Mouse (Mus musculus) MEL (cell line): Measurements from ENCODE around the gene Rpl14.

Experiments used
- CTCF ChIP-seq, 3 experiments: IDR thresholded peaks in 2 of 3; conservative IDR thresholded peaks in 1 of 3; 2 replicates each; pipeline ENCODE4 v1.5.1; 2011 to 2012; ENCODE audit warnings: low read length in 3 of 3, low read depth in 2 of 3, mild to moderate bottlenecking in 2 of 3, improper control_type of control experiment in 1 of 3, inconsistent platforms in 1 of 3, mixed read lengths in 1 of 3, moderate library complexity in 1 of 3; ENCODE audit not compliant: control insufficient read depth in 1 of 3, insufficient read depth in 1 of 3, poor library complexity in 1 of 3, severe bottlenecking in 1 of 3
- E2F4 ChIP-seq: IDR thresholded peaks from 2 replicates; pipeline ENCODE4 v1.6.1; 2011; ENCODE audit warnings: low read depth, low read length, improper control_type of control experiment, borderline replicate concordance
- EP300 ChIP-seq, 2 experiments: IDR thresholded peaks; 2 replicates each; pipeline ENCODE4 v1.6.1; 2011; ENCODE audit warnings: improper control_type of control experiment in 2 of 2, low read length in 2 of 2, low read depth in 1 of 2, mild to moderate bottlenecking in 1 of 2
- MAFK ChIP-seq: IDR thresholded peaks from 2 replicates; pipeline ENCODE4 v1.6.1; 2011; ENCODE audit warnings: low read depth, mild to moderate bottlenecking, low read length, improper control_type of control experiment, borderline replicate concordance
- NRF1 ChIP-seq: IDR thresholded peaks from 2 replicates; pipeline ENCODE4 v1.6.1; 2014; ENCODE audit warnings: low read depth, mild to moderate bottlenecking, inconsistent platforms, low read length, improper control_type of control experiment, moderate library complexity; ENCODE audit not compliant: poor library complexity, insufficient read depth, severe bottlenecking
- POLR2A ChIP-seq, 2 experiments: IDR thresholded peaks; 2 replicates each; pipeline ENCODE4 v1.6.1; 2011 to 2012; ENCODE audit warnings: low read length in 2 of 2, mild to moderate bottlenecking in 2 of 2, control low read depth in 1 of 2, improper control_type of control experiment in 1 of 2, low read depth in 1 of 2, moderate library complexity in 1 of 2; ENCODE audit not compliant: control insufficient read depth in 1 of 2, insufficient read depth in 1 of 2, poor library complexity in 1 of 2
- POLR2AphosphoS5 ChIP-seq: IDR thresholded peaks from 2 replicates; pipeline ENCODE4 v1.6.1; 2012; ENCODE audit warnings: low read depth, borderline replicate concordance, mild to moderate bottlenecking, inconsistent platforms, low read length, moderate library complexity, mixed read lengths
- RAD21 ChIP-seq: IDR thresholded peaks from 2 replicates; pipeline ENCODE4 v1.6.1; 2011; ENCODE audit warnings: mild to moderate bottlenecking, low read depth, low read length, improper control_type of control experiment
- TAL1 ChIP-seq: IDR thresholded peaks from 2 replicates; pipeline ENCODE4 v1.6.1; 2012; ENCODE audit warnings: mild to moderate bottlenecking, inconsistent platforms, low read length, moderate library complexity, mixed read lengths
- ZC3H11A ChIP-seq: IDR thresholded peaks from 2 replicates; pipeline ENCODE4 v1.6.1; 2012; ENCODE audit warnings: low read depth, mild to moderate bottlenecking, inconsistent platforms, low read length, improper control_type of control experiment
- ZKSCAN1 ChIP-seq: IDR thresholded peaks from 2 replicates; pipeline ENCODE4 v1.6.1; 2012; ENCODE audit warnings: low read depth, mild to moderate bottlenecking, inconsistent platforms, low read length, improper control_type of control experiment, moderate library complexity

DNA sequence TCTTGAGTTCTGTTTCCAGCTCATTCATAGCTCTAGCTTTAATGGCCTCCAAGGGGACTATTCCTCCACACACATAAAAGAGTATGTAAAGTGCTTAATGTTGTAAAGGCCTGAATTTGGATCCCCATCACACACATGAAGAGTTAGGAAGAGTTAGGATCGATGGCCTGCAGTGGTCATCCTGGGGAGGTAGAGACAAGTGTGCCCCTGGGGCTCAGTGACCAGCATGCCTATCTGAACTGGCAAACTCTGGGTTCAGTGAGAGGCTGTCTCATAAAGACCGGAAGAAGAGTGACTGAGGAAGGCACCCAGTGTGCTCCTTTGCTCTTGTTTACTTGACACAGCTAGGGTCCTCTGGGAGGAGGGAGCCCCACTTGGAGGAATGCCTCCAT is 914 bp upstream of the Rpl14 start:
- TF ChIP-seq E2F4 (no peak), POLR2A (IDR thresholded peaks at IDR 0.05; ENCODE audit: control insufficient read depth in 1 of 2, insufficient read depth in 1 of 2, low read depth in 1 of 2, low read length in 2 of 2, poor library complexity in 1 of 2) (no peak), ZC3H11A (no peak), RAD21 (no peak), CTCF (IDR thresholded peaks at IDR 0.05 in 2 of 3, conservative IDR thresholded peaks at IDR 0.05 in 1 of 3; ENCODE audit: control insufficient read depth in 1 of 3, insufficient read depth in 1 of 3, low read depth in 2 of 3, low read length in 3 of 3, poor library complexity in 1 of 3, severe bottlenecking in 1 of 3) (no peak), POLR2AphosphoS5 (no peak), TAL1 (no peak), MAFK (no peak), EP300 (IDR thresholded peaks at IDR 0.05; ENCODE audit: low read depth in 1 of 2, low read length in 2 of 2) (no peak), NRF1 (no peak), ZKSCAN1 (no peak)
